Mouse (Mus musculus) layer of hippocampus, postnatal 25 days (tissue): Measurements from ENCODE around the gene Ubtf. TPM values are rescaled to one million over a fixed set of nuclear protein-coding genes. Genes with fewer than 3 reads are reported as not detected.

Source experiments
- DNase-seq, 2 experiments: peaks; one replicate each; pipeline ENCODE4 v3.0.0; 2022; ENCODE audit warnings: mixed read lengths in 2 of 2, low spot score in 1 of 2; ENCODE audit errors: extremely low spot score in 1 of 2
- total RNA-seq, 2 experiments: library from RNA; stranded (reverse); gene quantifications; 2 replicates each; pipeline ENCODE4 v1.2.3; 2021

Gene Ubtf
- total RNA-seq, 2 experiments from 2014 or later, result 123 to 134 TPM

GRCm38 (mm10) chr11:102319941-102320685, 571 bp upstream of the Ubtf start:
- peak; percentile 76 to 77 for DNase-seq

GRCm38 (mm10) chr11:102318576-102319409, 749 bp downstream of the Ubtf start:
- DNase-seq, result peak; percentile 40 to 58

GRCm38 (mm10) chr11:102317901-102318575, 1.5 kb downstream of the Ubtf start:
- peak; percentile 46 to 69 for DNase-seq

- DNase-seq, result peak; percentile 43 to 46
These were observed 2.1 kb downstream of the Ubtf start for GRCm38 (mm10) chr11:102317298-102317900.

- peak; percentile 71 to 78 for DNase-seq
These were observed 2.8 kb downstream of the Ubtf start for GRCm38 (mm10) chr11:102316572-102317297.

GRCm38 (mm10) chr11:102315690-102316571, 3.6 kb downstream of the Ubtf start:
- no peak for DNase-seq

- no peak for DNase-seq
These were observed 5.2 kb downstream of the Ubtf start for GRCm38 (mm10) chr11:102314321-102314720.

GRCm38 (mm10) chr11:102312586-102312985, 7.0 kb downstream of the Ubtf start:
- no peak for DNase-seq

GRCm38 (mm10) chr11:102311966-102312365, 7.6 kb downstream of the Ubtf start:
- no peak for DNase-seq

GRCm38 (mm10) chr11:102310768-102311695, 8.5 kb downstream of the Ubtf start:
- DNase-seq, result no peak

GRCm38 (mm10) chr11:102309821-102310617, 9.5 kb downstream of the Ubtf start:
- no peak for DNase-seq

- peak; percentile 98 for DNase-seq
These were observed 10.6 kb downstream of the Ubtf start for GRCm38 (mm10) chr11:102308979-102309378.

GRCm38 (mm10) chr11:102308104-102308503, 11.4 kb downstream of the Ubtf start:
- DNase-seq, result no peak

- DNase-seq, result no peak
These were observed 14.2 kb downstream of the Ubtf start for GRCm38 (mm10) chr11:102305359-102305758.

- no peak for DNase-seq
These were observed 15.4 kb downstream of the Ubtf start for GRCm38 (mm10) chr11:102304141-102304540.

GRCm38 (mm10) chr11:102299839-102300238, 19.7 kb downstream of the Ubtf start:
- peak in 1 of 2 experiments; percentile 61 for DNase-seq
